Mouse (Mus musculus) intestine, postnatal 0 days (tissue): ENCODE measurements around the gene Cdyl. TPM values are rescaled to one million over a fixed set of nuclear protein-coding genes. Genes with fewer than 3 reads are reported as not detected.

Source experiments
- ATAC-seq: fragments of 200-750 bp; cut with Nextera tagmentation; 2 replicates; pipeline ENCODE4 v1.8.0; 2017; ENCODE audit warnings: mild to moderate bottlenecking, moderate TSS enrichment, moderate library complexity
- H3K27ac ChIP-seq: fragments of 300-500 bp; sonication (generic); 2 replicates; pipeline ENCODE4 v1.5.1; 2014; ENCODE audit warnings: mild to moderate bottlenecking, low read depth, low read length, moderate library complexity
- H3K27me3 ChIP-seq: fragments of 300-500 bp; sonication (generic); replicated peaks from 2 replicates; pipeline ENCODE4 v1.6.1; 2014; ENCODE audit warnings: low read length, mixed read lengths; ENCODE audit not compliant: control insufficient read depth, insufficient read depth
- H3K36me3 ChIP-seq: fragments of 300-500 bp; sonication (generic); 2 replicates; pipeline ENCODE4 v1.6.1; 2014; ENCODE audit warnings: mild to moderate bottlenecking, moderate library complexity; ENCODE audit not compliant: control insufficient read depth, insufficient read depth
- H3K4me1 ChIP-seq: fragments of 300-500 bp; sonication (generic); replicated peaks from 2 replicates; pipeline ENCODE4 v1.6.1; 2014; ENCODE audit warnings: antibody characterized with exemption, low read length, mixed read lengths; ENCODE audit not compliant: control insufficient read depth, insufficient read depth
- H3K4me2 ChIP-seq: fragments of 300-500 bp; sonication (generic); replicated peaks from 2 replicates; pipeline ENCODE4 v1.6.1; 2014; ENCODE audit warnings: low read depth, mild to moderate bottlenecking, moderate library complexity
- H3K4me3 ChIP-seq: fragments of 300-500 bp; sonication (generic); 2 replicates; pipeline ENCODE4 v1.5.1; 2014; ENCODE audit warnings: low read depth, low read length
- H3K9ac ChIP-seq: fragments of 300-500 bp; sonication (generic); 2 replicates; pipeline ENCODE4 v1.6.1; 2014; ENCODE audit warnings: mild to moderate bottlenecking, low read depth, low read length
- H3K9me3 ChIP-seq: fragments of 300-500 bp; sonication (generic); 2 replicates; pipeline ENCODE4 v1.6.1; 2016; ENCODE audit warnings: mixed run types; ENCODE audit not compliant: control insufficient read depth
- CTCF ChIP-seq: sonication (generic); IDR thresholded peaks from 2 replicates; pipeline ENCODE4 v1.5.1; 2016; ENCODE audit warnings: low read depth, mild to moderate bottlenecking, control low read depth, antibody characterized with exemption, moderate library complexity
- WGBS: fragments of 180-500 bp; shearing (Covaris S2); extraction: QIAGEN DNeasy Blood & Tissue Kit; methylation state at CpG from one replicate; pipeline ENCODE4 v1.1.7; 2014; 5-methylcytosine and 5-hydroxymethylcytosine counted together
- polyA plus RNA-seq: library from polyadenylated mRNA; unstranded; fragments of >200 nt; fragmentation: Nextera tagmentation; extraction: Ambion mirVana; gene quantifications from 2 replicates; pipeline ENCODE4 v1.2.1, GENCODE M21; 2015

Gene Cdyl
- polyA plus RNA-seq, 1 experiment from 2014 or later: 6.4 TPM

GRCm38 (mm10) chr13:35738210-35738609 lies 78.6 kb downstream of the Cdyl start:
- Histone ChIP-seq H3K36me3 (no peaks in the 10 kb centered on the region), H3K9ac (no peak overlapping the region), H3K27me3 (0 out of 2 replicates have a peak, but pooled peaks cover 4% of the 10 kb centered on the region), H3K4me2 (no peak overlapping the region), H3K4me3 (no peak overlapping the region), H3K4me1 (no peaks in the 10 kb centered on the region; the same call in 1 of the 2 replicates), H3K9me3 (no peaks in the 10 kb centered on the region), H3K27ac (no peak overlapping the region)
- no peak for ATAC-seq
- WGBS: 34% methylated on average over 2 of the region's 2 CpGs
- no peak for TF ChIP-seq CTCF

DNA sequence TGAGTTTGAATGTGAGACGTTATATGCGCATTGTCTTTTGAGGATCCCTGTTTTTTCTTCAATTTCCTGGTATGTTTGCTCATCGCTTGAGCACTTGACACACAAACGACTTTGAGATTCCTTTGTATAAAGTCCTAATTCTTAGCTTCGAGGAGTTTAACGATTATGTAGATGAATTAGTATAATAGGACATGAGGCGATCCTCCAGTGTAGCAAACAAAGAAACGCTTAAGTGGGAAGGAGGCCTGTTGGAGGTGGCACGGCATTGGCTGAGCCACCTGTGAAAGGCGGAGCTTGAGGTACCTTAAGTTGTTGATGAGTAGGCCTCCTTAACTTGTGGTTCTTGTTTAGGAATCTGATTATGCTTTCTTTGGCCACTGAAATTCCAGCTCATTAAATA lies 79.8 kb downstream of the Cdyl start:
- Histone ChIP-seq H3K9me3 (no peaks in the 10 kb centered on the region), H3K9ac (no peak overlapping the region), H3K4me3 (no peak overlapping the region), H3K4me2 (no peak overlapping the region), H3K36me3 (no peaks in the 10 kb centered on the region), H3K4me1 (peaks cover 3% of the 10 kb centered on the region; the same call in 1 of the 2 replicates), H3K27me3 (0 out of 2 replicates have a peak, but pooled peaks cover 4% of the 10 kb centered on the region), H3K27ac (no peak overlapping the region)
- 44% methylated on average over 10 of the region's 10 CpGs for WGBS
- ATAC-seq: no peak
- TF ChIP-seq CTCF: no peak

DNA sequence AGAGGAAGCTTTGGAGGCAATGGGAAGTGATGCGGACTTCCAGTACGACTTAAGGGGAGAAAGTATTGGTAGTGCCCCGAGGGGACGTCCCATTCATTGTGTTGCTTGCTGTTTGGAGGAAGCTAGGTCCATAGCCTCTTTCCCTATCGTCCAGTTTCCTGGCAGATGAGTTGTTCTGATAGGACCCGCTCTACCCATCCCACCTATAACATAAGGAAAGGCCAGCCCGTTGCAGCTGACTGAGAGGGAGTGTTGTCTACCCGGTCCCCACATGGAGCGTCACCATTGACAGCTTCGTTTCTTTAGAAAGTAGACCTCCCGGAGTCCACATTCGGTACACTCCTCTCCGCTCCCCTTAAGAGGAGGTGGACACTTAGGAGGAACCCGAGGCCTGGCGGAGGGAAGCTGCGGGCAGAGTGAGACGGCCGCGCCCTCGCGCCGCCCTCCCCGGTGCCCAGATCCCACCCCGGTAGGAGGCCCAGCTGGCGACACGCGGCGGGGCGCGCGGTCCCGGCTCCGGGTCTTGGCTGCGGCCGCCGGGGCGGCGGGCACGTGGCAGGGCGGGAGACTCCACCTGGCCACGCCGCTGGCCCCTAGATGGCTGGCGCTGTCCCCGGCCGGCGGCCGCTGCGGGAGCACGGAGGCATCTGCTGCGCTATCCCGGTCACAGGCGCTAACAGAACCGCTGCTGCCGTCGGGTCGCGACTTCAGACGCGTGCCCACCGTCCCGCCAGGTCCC lies 80.8 kb downstream of the Cdyl start:
- no peaks in the 10 kb centered on the region for H3K9me3 ChIP-seq
- peak overlapping the region; percentile 98 for H3K4me3 ChIP-seq
- no peaks in the 10 kb centered on the region for H3K36me3 ChIP-seq
- no peak for TF ChIP-seq CTCF
- H3K27me3 ChIP-seq: 0 out of 2 replicates have a peak, but pooled peaks cover 4% of the 10 kb centered on the region
- H3K27ac ChIP-seq: peak overlapping the region; percentile 76
- 2% methylated on average over 56 of the region's 61 CpGs for WGBS
- peak overlapping the region; percentile 96 for H3K4me2 ChIP-seq
- peaks cover 3% of the 10 kb centered on the region; the same call in 1 of the 2 replicates for H3K4me1 ChIP-seq
- peak; percentile 88 for ATAC-seq
- peak overlapping the region; percentile 94 for H3K9ac ChIP-seq

DNA sequence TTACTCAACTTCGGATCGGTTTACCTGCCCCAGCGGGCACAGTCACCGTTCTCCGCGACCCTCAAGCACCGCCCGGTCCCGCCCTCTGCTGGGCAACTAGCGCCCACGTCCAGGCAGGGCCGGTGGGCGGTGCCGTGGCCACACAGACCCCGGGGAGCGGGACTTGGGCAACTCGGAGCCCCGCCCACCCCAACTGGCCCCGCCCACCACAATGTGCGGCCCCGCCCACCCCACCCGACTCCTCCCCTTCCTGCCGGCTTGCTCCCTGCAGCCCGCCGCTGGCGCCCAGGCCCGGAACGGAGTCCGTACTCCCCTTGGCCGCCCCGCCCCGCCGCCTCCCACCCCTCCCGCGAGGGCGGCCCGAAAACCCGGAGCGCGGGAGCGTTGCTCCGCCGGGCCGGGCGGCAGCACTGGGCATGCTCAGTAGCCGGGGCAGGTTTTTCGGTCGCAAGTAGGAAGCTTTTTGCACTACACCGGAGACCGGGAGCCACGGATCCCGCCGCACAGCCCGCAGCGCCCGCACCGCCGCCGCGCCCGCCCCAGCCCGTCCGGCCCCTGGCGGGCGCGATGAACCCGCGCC lies 81.5 kb downstream of the Cdyl start:
- Histone ChIP-seq H3K4me3 (peak overlapping the region; percentile 98), H3K9me3 (no peaks in the 10 kb centered on the region), H3K27me3 (0 out of 2 replicates have a peak, but pooled peaks cover 4% of the 10 kb centered on the region), H3K4me2 (peak overlapping the region; percentile 96), H3K4me1 (peaks cover 3% of the 10 kb centered on the region; the same call in 1 of the 2 replicates), H3K27ac (peak overlapping the region; percentile 95), H3K9ac (peak overlapping the region; percentile 94), H3K36me3 (no peaks in the 10 kb centered on the region)
- WGBS: under 1% methylated on average over 54 of the region's 68 CpGs
- peak; percentile 71 for TF ChIP-seq CTCF
- ATAC-seq: peak; percentile 96

DNA sequence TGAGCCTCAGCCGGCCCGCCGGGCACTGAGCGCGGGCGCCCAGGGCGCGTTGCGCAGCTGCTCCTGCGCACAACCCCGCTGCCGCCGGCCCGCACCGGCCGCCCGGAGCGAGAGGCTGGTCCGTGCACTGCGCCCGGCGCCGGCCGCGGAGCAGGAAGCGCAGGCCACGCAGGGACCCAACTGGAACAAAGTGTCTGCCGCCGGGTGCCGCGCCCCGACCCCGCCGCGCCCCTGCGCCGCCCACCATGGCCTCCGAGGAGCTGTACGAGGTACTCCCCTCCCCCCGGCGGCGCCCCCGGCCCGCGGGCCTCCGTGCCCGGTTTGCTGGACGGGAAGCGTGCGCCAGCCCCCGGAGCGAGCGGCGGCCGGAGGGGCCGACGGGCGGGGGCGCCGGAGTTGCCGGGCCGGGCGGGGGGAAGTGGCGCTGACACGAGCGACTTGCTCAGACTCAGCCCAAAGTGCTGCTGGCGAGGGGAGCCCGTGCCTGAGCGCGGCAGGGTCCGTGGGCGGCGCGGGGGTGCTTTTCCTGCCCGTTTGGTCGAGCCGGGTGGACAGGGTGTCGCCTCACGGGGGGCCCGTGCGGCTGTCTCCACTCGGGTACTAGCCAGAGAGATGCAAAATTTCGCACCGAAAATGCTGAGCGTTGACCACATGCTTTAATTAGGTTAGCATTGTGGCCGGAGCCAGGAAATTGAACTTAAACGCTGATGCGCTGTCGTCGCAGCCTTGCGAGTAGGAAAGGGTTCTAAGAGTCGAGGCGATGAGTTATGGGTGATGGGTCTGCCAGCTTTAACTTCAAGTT lies 82.2 kb downstream of the Cdyl start:
- ATAC-seq: peak; percentile 78
- Histone ChIP-seq H3K9me3 (no peaks in the 10 kb centered on the region), H3K4me1 (peaks cover 3% of the 10 kb centered on the region; the same call in 1 of the 2 replicates), H3K36me3 (no peaks in the 10 kb centered on the region), H3K27me3 (0 out of 2 replicates have a peak, but pooled peaks cover 4% of the 10 kb centered on the region), H3K9ac (peak overlapping the region; percentile 94), H3K4me2 (peak overlapping the region; percentile 96), H3K27ac (peak overlapping the region; percentile 95), H3K4me3 (peak overlapping the region; percentile 98)
- TF ChIP-seq CTCF: no peak
- WGBS: under 1% methylated on average over 81 of the region's 93 CpGs

DNA sequence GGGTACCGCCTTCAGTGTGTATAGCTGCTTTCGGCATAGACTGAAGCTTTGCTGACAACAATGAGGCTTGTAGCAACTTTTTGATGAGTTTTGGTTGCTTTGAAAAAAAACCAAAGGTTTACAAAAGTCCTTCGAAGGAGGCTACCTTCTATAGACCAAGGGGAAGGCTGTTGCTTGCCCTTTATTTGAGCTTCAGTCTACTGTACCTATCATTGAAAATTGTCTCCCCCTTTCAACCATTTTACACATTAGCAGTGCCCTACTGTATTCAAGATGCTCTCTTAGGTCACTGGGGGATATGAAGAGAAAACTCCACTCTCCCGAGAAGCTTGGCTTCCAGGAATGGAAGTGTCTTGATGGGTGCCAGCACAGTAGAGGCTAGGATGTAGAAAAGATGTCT lies 83.1 kb downstream of the Cdyl start:
- peaks cover 3% of the 10 kb centered on the region; the same call in 1 of the 2 replicates for H3K4me1 ChIP-seq
- WGBS: 28% methylated on average over 4 of the region's 4 CpGs
- H3K4me2 ChIP-seq: peak overlapping the region; percentile 96
- no peak overlapping the region for H3K27ac ChIP-seq
- 0 out of 2 replicates have a peak, but pooled peaks cover 4% of the 10 kb centered on the region for H3K27me3 ChIP-seq
- H3K36me3 ChIP-seq: no peaks in the 10 kb centered on the region
- peak overlapping the region; percentile 98 for H3K4me3 ChIP-seq
- ATAC-seq: no peak
- TF ChIP-seq CTCF: no peak
- H3K9ac ChIP-seq: no peak overlapping the region
- no peaks in the 10 kb centered on the region for H3K9me3 ChIP-seq
